Mouse (Mus musculus): ENCODE data around the gene Cpxm2. TPM values are rescaled to one million over a fixed set of nuclear protein-coding genes. Genes with fewer than 3 reads are reported as not detected.

The Cpxm2 gene
- 1 to 10 TPM; 1.7 to 3.3 TPM for total RNA-seq (2021)

DNA sequence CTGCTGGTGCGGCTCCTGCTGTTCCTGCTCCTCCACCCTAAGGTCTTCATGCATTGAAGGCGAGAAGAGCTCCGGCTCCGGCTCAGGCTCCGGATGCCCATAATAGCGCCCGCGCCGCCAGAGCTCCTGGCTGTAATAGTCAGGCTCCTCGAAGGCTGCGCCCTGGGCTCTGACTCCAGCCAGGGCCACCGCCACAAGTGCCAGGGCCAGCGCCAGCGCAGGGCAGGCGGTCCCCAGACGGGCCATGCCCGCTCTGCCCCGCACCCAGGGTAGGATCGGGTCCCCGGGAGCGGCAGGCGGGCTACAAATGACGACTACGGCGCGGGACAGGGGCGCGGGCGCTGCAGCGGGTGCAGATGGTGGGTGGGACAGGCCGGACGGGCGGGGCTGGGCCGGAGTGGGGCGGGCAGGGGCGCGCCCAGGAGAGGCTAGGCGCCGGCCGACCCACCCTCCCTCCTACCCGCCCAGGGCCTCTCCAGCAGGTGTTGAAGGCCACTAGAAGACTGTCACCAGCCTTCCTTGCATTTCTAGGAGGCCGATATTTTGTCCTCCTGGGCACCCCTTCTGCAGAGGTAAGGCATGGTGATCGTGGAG, at the start of gene Cpxm2:
Gene Cpxm2 (minus strand): TSS at position 372 of the 594 bp plus-strand sequence.
- DNase-seq, result no peak

DNA sequence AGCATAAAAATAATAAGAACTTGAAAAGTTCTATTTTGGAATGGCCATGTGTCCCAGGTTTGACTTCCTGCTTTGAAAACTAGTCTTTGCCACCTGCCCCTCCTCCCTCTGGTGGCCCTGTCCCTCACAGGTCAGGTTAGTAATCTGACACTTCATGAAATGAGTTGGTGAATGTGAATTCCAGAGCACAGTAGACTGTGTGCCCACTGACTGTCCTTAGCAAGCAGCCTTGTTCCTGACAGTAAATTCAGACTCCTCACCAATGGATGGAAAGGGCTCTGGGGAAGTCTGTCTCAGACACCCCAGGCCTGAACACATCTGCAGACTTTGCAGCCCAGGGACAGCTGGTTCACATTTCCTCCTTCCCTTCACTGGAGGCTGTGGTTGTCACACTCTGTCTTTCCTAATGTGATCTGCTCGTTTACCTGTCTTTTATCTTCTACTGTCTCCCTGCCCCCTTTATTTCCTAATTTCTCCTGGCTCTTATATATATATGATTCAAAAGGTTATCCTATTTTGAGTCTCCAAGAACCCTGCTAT, 49.6 kb upstream of the Cpxm2 start:
- no peak for DNase-seq

DNA sequence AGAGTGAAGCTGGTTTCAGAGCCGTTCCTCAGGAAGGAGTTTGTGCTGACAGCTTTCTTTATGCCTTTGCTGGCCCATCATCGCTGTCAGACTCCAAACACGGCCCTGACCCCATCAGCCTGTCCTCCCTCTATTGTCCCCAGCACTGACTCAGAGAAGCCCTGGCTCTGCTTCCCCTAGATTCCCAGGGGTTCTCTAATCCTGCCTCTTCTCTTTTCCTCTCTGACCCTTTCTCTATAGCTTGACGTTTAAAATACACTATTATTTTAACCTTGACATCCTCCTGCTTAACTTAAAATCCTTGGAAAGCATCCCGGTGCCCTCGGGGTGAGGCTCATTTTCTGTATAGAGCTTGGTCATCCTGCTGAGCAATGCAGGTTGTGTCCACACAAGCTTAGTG, 45.1 kb upstream of the Cpxm2 start:
- DNase-seq, result no peak

DNA sequence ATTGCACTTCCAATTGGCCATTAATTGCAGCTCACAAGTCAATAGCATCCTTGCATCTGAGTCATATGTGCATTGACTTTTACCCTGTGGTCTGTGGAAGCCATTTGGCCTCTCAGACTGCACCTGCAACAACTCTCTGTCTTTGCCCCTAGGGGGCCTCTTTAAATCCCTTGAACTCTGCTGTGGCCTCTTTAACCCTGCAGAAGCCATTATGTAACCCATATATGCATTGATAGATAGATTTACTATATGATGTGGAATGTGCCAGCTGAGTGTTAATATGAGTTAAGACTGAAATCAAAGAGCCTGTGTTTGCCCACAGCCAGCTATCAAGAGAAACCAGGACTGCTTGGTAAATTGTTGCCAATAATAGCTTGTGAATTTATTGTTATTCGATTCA, 44.3 kb upstream of the Cpxm2 start:
- no peak for DNase-seq

DNA sequence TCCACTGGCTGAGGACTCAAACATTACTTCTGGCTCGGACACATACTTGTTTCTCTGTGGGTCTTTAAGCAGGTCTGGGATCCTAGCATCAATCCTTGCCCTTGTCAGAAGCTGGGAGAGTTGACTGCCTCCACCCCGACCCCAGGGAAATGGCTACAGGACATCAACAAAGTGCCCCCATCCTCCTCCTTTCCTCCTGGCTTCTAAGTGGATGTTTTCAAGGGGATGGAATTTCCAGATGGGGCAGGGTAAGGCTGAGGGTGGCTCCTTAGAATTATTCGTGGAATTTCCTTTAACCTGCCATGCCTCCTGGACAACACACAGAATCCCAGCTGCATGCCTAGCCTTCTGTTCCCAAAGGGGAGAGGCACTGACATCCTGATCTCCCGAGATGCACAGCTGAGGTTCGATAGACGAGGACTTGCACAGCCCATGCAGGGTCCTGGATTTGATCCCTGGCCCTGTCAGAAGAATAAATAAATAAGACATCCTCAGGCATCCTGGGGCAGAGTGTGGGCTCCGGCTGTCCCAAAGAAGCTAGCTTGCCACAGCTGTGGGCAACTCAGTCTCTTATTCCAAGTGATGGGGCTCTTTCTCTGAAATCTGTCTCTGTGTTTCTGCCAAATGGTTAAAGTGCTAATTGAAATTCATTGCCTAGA, 43.4 kb upstream of the Cpxm2 start:
- no peak for DNase-seq

DNA sequence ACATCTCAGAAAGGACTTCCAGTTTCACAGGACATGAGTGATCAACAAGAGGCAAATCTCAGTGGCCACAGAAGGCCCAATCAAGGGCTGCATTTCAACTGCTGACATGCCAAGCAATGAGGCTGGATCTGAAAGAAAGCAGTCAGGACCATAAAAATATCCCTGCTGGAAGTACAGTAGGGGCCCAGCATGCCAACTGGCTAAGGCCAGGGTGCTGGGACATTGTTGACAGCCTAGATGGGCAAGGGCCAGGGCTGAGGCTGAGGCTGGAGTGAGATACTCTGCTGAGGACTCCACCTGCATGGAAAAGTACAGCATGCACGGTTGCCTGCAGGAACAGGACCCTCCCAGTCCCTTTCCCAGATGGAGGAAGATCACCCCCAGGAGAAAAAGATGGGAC, 42.0 kb upstream of the Cpxm2 start:
- no peak for DNase-seq

DNA sequence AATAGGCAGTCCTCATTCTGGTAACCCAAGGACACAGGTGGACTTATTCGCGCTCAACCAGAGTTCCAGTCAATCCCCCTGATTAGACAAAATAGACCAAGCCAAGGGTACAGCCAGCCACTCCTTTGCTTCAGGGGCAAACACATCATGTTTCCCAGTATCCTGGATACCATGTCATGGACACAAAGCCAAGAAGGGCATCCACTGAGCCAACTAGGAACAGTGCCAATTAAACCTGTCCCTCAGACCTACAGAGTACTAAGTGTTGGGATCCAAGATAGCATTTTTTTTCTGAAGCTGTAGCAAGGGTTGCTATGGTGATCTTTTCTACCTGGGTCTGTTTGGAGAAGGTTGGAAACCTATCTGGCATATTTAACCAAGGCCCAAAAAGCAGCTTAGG, 39.1 kb upstream of the Cpxm2 start:
- DNase-seq, result no peak

DNA sequence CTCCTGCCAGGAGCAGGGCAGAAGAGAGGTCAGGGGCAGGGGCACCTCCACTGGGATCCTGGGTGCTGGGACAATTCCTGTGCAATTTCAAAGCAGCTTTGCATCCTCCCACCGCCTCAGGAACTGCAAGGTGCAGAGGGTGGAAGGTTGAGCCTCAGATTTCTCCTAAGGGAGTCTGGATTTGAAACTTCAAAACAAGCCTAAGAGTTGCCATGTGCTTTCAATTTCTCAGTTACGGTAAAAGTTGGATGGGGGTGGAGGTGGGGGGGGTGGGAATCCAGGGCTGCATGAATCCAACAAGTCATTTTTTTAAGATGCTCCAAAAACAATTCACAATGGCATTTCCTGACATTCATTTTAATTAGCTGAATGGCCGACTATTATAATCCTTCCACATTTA, 32.9 kb upstream of the Cpxm2 start:
- no peak for DNase-seq

DNA sequence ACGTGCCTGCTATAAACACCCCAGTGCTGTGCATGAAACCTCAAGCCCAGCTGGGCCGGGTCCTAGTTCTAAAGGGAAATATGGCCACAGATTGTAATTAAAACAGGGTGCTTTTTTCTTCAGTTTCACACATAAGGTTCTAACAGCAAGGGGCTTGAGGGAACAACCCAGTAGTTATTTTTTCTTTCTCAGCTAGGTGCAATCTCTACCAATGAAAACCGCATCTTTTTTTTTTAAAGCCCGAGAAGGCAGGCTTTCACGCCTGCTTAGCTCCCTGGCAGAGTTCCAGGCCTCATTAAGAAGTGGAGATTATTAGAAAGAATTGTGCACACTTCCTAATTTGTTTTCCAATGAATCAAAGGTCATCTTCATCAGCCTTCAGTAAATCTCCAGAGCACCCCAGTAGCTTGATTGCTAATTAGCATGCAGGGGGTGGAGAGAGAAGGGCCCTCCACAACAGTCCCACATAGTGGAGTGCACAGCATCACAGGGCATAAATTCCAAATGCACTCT, 29.4 kb upstream of the Cpxm2 start:
- no peak for DNase-seq

DNA sequence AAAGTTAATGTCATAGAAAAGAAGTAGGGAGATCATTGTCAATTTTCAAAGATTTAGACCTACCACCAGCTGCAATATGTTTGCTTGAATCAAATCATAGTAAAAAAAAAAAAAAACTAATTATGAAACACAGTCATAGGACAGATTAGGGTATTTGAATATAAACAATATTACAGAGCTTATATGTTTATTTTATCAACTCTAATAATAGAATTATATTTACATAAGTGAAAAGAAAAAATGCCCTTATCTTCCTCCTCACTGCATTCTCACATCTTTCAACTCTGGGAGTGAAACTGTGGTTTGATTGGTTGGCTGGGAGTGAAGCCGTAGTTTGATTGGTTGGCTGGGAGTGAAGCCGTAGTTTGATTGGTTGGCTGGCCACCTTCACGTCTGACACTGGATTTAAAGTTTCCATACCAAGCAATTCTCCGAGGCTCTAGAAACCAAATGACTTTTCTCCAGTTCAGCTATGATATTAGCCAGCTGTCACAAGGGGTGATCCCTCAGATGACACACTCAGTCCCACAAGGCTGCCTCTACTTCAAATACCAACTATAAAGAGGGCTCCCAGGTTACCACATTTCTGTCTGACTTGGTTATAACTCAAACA, 27.2 kb upstream of the Cpxm2 start:
- no peak for DNase-seq

DNA sequence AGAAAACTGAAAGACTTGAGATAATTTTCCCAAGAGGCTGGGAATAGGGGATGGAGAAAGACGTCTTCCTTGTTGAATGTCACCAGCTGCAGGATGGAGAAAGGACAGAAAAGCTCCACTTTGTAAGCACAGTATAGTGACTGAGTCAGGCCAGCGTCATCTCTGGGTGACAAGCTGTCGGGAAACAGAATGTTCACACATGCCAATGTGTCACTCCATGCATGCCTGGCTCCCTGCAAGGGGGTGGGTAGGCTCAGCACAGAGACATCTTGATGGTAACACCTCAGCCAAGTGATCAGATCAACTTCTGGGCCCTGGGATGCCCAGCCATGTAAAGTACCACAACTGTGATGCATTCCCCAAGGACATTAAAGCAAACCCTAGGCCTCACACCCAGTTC, 26.5 kb upstream of the Cpxm2 start:
- DNase-seq, result no peak

DNA sequence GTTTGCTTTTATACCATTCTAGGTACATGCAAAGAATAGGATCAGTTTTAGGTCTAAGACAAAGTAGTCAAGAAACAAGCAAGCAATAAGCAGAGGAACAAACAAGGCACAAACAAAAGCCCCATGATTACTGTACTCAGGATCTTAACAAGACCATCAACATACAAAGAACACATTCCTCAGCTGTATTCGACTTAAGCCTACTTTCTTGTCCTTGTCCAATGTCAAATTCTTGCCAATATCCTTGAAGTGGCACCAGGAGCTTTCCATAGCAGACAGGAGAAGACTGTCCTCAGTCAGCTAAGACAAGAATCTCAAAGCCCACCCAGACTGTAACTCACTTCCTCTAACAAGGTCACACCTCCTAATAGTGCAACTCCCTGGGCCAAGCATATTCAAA, 24.5 kb upstream of the Cpxm2 start:
- no peak for DNase-seq

DNA sequence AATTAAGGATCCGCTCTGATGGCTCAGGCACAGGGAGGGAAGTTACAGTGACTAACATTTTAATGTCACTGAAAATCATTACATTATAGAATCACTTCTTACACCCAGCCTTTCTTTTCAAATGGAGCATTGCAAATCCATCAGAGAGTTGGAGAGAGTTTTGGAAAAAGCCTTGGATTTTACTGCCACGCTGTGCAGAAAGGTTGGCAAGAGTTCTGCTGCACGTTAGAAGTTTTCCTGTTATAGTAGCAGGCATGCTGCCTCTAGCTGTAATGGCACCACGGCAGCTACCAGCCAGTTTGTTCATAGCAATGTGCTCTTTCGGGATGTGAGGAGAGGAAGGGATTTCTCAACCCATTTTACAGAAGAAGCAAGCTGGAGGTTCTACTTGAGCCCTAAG, 20.2 kb upstream of the Cpxm2 start:
- no peak for DNase-seq

DNA sequence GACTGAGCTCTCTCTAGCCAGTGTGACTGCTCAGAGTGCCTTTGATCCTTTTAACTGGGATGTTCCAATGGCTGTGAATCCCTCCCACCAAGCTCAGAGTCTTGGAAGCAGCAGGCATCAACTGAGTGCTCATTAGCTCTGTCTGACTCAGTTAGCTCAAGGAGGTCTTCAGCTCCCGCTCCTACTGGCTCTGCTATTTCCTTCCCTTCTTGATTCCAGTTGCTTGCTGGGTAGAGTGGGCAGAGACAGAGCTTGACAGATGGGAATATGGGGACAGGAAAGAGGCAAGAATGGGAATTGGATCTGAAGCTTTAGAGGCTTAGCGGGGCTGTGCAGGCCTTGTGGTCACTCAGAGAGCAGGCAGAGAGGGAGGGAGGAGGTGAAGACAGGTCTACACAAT, 19.8 kb upstream of the Cpxm2 start:
- DNase-seq, result no peak

DNA sequence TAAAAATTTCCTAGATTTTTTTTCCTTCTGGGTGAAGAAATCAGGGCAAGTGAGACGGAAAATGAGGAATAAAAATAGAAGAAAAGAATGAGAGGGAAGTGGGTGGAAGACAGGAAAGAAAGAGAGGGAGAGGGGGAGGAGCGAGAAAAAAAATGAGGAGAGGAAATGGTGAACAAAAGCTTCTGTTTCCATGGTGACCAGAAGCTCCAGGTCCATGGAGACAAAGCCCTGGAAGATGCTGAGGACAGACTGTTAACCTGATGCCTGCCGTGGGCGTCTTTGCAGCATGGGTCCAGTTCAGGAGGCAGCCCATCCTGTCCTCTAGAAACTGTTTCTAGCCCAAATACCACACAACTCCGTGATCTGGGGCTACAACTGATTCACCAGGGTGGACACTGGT, 17.7 kb upstream of the Cpxm2 start:
- no peak for DNase-seq

DNA sequence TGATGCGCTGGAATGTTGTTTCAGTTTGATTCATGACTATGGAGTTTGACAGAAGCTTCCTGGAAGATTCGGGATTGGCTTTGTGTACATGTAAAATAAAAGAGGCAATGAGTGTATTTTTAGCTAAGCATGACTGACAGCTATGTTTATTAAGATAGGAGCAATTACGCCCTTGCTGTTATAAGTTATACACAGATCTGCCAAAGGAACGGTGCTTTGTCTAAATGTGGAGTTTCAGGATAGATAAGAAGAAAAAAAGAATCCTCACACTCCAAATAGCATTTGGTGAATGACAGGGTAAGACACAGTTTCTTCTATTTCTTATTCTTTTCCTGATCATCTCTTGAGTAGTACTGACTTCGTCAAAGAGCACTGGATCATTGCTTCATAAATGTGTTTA, 17.2 kb upstream of the Cpxm2 start:
- no peak for DNase-seq

DNA sequence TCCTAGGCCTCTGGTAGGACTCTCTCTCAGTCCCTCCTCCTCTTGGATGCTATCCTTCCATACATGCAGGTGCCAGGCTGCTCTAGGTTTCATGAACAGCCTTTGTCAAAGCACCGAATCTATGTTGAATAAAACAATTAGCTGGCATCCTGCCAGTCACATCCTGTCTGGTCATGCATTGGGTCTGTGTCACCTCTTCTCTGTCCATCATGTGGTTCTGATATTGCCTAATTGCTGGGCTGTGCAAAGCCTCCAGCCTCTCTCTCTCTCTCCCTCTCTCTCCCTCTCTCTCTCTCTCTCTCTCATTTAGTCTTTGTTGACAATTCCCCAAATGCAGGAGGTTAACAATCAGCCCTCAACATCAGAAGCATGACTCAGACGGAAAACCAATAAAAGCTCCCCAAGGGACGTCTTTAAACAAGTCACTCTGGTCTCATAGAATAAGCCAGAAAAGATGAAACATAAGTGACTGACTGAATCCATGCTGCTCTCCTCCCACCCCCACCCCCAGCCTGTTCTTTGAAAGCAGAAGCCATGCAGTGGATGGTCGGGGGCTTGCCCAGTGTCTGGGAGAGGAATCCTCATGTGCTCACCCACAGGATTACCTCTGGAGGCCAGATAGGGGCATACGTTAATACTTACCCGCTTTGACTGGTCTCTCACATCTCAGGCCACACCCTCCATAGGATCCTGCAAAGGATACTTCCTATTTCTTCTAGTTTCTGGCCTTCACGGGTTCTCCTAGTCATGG, 15.1 kb upstream of the Cpxm2 start:
- no peak for DNase-seq

DNA sequence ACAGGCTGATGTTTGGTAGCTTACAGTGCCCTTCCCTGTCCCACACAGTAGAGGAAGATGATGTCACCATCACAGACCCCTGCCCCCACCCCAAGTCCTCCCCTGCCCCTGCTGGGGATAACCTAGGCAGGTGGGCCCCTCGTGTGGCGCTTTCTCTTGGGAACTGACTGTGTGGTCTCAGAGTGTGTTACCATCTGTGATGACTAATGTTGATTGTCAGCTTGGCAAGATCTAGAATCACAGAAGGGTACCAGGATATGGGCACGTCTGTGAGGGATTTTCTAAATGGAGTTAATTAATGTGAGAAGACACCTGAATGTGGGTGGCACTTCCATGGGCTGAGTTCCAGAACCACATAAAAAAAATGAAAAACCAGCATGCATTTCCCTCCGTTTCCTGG, 12.7 kb upstream of the Cpxm2 start:
- DNase-seq, result no peak

DNA sequence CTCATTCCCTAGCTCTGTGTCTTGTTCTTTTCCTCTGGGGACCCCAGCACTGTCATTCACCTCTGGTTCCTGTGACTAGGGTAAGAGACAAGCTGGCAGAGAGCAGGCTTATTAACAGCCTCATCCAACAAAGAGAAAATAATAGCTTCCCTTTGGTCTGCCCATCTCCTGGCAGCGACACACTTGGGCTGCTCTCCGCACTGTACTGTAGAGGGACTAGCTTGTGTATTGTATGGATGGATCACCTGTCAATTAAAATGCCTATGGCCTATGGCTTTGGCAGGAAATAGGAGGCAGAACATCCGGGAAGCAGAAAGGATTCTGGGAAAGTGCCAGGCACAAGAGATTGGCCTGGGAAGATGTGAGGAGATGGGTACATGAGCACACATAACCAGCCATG, 7.7 kb upstream of the Cpxm2 start:
- DNase-seq, result no peak

DNA sequence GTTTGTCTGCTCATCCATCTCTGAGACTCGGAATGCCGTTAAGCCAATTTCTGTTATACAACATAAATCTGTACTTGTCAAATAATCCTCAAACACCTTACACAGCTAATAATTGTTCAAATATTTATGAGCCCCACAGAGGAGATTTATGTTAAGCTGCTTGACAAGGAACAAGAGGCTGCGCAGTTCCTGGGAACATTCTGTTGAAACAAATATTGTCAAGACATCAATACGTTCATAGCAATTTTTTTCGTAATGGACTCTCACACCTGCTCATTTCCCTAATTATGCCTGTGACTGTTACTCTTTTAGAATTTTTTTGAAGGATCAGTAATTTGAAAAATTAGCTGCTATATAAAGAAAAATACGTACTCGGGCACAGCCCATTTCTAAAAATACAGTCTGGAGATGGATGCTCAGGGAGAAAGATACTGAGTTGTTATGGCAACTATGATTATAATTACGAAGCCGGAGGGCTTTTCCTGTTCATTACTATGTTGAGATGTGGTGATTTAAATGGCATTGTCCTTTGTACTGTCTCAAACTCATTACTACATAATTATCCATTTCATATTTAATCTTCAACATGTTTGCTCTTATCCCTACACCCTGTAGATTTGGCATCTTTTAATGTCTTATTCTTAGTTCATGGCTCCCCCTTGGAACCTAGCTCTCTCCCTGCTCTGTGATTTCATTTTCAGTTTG, 3.9 kb upstream of the Cpxm2 start:
- no peak for DNase-seq

DNA sequence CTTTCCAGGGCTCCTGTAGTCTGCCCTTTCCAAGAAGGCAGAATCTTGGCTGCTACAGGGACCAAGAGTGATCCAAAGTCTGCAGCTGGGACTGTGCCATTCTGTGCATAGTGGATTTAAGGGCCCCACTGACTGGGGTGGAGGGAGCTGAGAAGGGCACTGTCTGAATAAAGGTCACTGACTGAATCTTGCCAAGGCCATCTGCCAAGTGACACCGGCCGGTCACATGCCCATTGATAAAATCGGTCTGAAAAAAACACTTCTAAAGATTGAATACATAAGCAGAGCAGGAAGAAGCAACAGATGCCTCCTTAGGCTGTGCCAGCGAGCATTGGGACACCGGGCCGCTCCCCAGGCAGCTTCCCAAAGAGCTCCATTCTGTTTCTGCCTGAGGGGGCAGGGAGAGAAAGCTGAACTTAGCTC, 803 bp downstream of the Cpxm2 start:
- peak; percentile 43 to 53 for DNase-seq

DNA sequence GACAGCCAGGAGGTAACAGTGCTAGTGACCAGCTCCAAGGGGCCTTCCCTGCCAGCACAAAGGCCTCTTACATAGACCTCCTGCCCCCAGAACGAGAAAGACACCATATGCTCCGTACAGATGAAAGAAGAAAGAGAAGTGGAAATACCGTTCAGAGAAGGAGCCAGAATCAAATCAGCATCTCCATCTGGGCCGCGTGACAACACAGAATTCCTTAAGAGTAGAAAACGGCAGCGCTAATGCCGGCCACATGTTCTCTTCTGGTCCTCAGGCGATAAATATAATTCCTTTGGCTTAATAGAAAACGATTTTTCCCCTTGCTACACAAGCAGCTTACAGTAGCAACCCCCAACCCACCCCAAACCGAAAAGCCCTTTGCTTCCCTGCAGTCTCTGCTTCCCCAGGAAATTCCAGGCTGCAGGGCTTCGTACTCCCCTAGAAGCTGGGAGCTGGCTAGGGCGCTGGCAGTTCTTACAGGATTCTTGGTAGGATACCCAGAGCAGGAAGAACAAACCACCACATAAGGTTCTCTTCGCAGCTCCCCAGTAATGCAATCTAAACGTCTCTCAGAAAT, 9.2 kb downstream of the Cpxm2 start:
- no peak for DNase-seq
